Mouse (Mus musculus) frontal cortex, postnatal 25 days (tissue): ENCODE results near the gene Cenpl.

Experiments
- DNase-seq, 2 experiments: peaks; one replicate each; pipeline ENCODE4 v3.0.0; 2022; ENCODE audit warnings: low spot score in 2 of 2

The Cenpl gene

GRCm38 (mm10) chr1:161041261-161042020, 29.1 kb upstream of the Cenpl start:
- DNase-seq, result no peak

- DNase-seq, result no peak
These were observed 23.5 kb upstream of the Cenpl start for GRCm38 (mm10) chr1:161046972-161047371.

- DNase-seq, result no peak
These were observed 13.3 kb upstream of the Cenpl start for GRCm38 (mm10) chr1:161057164-161057563.

DNA sequence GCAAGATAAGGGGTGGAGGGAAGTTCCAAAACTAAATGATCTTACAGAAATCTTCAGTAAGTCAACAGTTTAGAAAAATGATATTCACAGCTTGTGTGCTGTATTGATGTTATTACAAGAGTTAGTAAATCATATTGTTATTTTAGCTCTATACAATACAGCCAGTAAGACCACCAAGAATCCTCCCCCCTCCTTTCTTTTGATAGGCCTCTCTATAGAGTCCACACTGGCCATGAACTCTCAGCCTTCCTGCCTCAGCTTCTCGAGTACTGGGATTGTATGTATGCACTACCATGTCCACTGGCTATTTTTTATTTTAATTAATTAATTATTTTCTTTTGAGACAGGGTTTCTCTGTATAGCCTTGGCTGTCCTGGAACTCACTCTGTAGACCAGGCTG, 7.2 kb upstream of the Cenpl start:
- DNase-seq, result no peak

GRCm38 (mm10) chr1:161071272-161071620, 733 bp downstream of the Cenpl start:
- DNase-seq, result no peak

DNA sequence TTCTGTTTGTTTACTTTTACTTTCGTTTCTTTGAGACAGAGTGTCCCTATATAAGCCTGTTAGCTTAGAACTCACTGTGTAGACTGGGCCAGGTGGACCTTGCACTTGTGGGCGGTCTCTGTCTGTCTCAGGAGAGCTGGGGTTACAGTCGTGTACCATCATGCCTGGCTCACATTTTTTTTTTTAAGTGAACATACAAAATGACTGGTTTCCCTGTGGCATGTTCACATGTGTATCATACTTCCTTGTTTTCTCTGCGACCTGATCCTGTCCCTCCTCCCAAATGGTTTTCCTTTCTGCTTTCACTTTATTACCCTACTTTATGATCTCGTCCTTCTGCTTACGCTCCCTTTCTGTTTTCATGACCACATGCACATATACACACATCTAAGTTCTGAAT, 5.7 kb downstream of the Cenpl start:
- DNase-seq, result no peak

DNA sequence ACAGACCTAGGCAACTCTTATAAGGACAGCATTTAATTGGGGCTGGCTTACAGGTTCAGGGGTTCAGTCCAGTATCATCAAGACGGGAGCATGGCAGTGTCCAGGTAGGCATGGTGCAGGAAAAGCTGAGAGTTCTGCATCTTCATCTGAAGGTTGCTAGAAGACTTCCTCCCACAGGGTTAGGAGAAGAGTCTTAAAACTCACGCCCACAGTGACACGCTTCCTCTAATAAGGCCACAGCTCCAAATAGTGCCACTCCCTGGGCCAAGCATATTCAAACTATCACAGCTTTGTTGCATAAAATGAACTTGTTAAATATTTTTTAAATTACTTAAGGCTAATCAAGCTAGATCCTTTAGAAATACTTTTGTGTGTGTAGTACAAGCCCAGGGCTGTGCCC, 6.7 kb downstream of the Cenpl start:
- no peak for DNase-seq

GRCm38 (mm10) chr1:161099721-161100405, 29.4 kb downstream of the Cenpl start:
- no peak for DNase-seq

DNA sequence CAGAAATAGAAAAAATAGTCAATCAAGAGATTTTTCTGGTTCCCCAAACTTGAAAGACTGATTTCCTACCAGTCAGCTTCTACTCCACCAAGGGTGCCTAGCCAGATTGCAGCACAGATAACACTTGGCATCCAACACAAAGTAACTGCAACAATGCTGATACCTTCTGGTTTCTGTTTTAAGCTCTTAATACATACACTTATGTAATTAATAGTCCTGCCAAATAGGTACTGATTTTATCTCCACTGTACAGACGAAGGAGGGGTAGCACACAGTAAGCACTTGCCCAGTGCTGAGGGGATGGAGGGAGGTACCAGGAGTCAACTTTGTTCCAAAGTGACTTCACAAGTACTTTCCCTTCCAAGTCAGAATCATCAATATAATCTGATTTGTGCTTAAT, 33.3 kb downstream of the Cenpl start:
- DNase-seq, result no peak

GRCm38 (mm10) chr1:161109216-161109615, 38.7 kb downstream of the Cenpl start:
- DNase-seq, result no peak

DNA sequence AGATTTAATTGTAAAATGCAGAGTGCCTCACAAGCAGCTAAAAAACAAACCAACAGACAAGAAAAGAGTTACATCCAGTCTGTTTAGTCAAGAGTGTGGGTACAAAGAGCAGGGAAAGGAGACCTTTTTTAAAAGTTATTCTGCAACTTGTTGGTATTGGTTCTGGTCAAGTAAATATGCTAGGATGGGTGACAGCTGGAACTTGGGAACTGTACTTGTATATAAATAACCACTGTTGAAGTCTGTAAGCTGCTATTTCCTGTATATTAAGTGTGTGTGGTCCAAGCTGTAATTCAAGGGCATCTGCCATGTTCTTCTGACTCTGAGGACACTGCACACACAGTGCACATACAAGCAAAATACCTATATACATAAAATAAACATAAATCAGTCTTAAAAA, 44.1 kb downstream of the Cenpl start:
- DNase-seq, result no peak

- DNase-seq, result no peak
These were observed 52.3 kb downstream of the Cenpl start for GRCm38 (mm10) chr1:161122661-161123418.

DNA sequence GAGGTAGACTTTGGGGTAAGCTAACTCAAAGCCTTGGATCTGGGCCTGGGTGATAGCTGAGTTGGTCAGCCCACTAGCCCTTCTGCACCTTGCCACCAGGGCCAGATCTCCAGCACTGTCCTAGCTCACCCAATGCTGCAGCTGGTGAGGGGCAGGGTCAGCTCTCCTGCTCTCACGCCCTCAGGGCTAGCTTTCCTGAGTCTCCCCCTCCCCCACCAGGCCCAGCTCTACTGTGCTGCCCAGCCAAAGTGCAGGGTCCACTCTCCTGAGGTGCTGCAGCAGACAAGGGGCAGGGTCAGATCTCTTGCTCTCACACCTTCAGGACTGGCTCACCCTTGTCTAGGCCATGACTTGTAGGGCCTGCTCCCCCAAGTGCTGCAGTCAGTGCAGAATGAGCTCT, 55.9 kb downstream of the Cenpl start:
- DNase-seq, result no peak

DNA sequence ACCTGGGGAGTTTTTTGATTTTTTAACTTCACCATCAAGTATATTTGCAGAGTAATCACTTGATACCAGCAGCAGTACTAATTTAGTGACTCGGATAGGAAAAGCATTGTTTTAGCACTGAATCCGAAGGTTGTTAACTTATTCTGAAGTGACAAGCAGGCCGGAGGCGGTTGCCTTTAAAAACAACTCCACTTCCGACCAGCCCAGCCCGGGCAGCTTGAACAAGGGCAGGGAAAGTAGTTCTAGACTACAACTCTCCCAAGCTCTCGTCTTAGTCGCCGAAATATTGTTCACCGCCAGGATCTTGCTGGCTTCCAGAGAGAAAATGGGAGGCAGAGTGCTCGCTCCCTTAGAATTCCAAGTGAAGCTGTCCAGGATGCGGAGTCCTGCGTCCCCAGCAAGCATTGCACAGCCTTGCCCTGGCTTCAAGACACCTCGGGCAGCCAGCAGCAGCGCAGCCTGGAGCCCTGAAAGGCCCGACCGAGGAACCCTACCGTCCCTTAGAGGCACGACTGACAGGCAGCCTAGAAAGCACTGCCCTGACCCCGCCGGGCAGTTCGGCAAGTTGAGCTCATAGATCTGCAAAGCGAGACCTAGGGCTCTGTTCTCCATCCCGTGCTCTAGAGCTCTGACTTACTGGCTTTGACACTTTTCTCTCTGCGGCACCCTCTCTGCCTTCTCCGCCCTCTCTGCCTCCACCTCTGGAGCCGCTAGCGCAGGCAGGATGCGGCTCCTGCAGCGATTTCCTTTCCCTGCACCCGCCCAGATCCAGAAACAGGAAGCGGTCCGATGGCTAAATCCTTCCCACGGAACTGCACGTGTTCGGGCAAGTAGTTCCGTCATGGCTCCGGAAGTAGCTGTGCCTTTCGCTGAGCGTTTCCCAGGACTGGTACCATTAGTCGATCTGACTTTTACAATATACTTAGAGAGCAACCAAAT, 60.5 kb downstream of the Cenpl start, which contains the start of gene Klhl20:
Klhl20 (minus strand) TSS at position 786 of the 939 bp plus-strand sequence.
- DNase-seq, result peak; percentile 96 to 97
